Mouse (Mus musculus): ENCODE measurements around the gene Tmem25. TPM values are rescaled to one million over a fixed set of nuclear protein-coding genes. Genes with fewer than 3 reads are reported as not detected.

The Tmem25 gene
- polyA plus RNA-seq (2017; shearing (Covaris generic)), result not detected

GRCm38 (mm10) chr9:44799102-44799957 lies at the start of gene Tmem25:
TSS of gene Tmem25 (minus strand) at chr9:44799307.

GRCm38 (mm10) chr9:44802808-44803450 lies 3.8 kb upstream of the Tmem25 start, which contains the start of gene Ttc36:
TSS of gene Ttc36 (minus strand) at chr9:44803072.

GRCm38 (mm10) chr9:44767101-44768028 lies 31.7 kb downstream of the Tmem25 start, which contains the start of the genes Arcn1 and Ift46:
TSS of gene Arcn1 (minus strand) at chr9:44767845.
TSS of gene Ift46 (plus strand) at chr9:44767908.

Other genes with a start within 250 kb of the Tmem25 start
- gene Cxcr5, start 237.4 kb downstream of the Tmem25 start, polyA plus RNA-seq (2017; shearing (Covaris generic)), result 152 TPM
- 49.9 TPM for gene Ddx6, start 194.4 kb downstream of the Tmem25 start, polyA plus RNA-seq (2017; shearing (Covaris generic))
- not detected for gene Treh, start 126.1 kb downstream of the Tmem25 start, polyA plus RNA-seq (2017; shearing (Covaris generic))
- gene Phldb1, start 64.1 kb downstream of the Tmem25 start, polyA plus RNA-seq (2017; shearing (Covaris generic)), result 1.4 TPM
- gene Arcn1, start 31.5 kb downstream of the Tmem25 start, polyA plus RNA-seq (2017; shearing (Covaris generic)), result 157 TPM
- 43.3 TPM for gene Ift46, start 31.4 kb downstream of the Tmem25 start, polyA plus RNA-seq (2017; shearing (Covaris generic))
- not detected for gene Ttc36, start 3.8 kb upstream of the Tmem25 start, polyA plus RNA-seq (2017; shearing (Covaris generic))
- gene Kmt2a, start 82.0 kb upstream of the Tmem25 start, polyA plus RNA-seq (2017; shearing (Covaris generic)), result 40.8 TPM
- 307 TPM for gene Atp5l, start 121.4 kb upstream of the Tmem25 start, polyA plus RNA-seq (2017; shearing (Covaris generic))
- gene Ube4a, start 166.3 kb upstream of the Tmem25 start, polyA plus RNA-seq (2017; shearing (Covaris generic)), result 52.2 TPM
- gene Cd3g, start 181.1 kb upstream of the Tmem25 start, polyA plus RNA-seq (2017; shearing (Covaris generic)), result 1,480 TPM
- 967 TPM for gene Cd3d, start 182.5 kb upstream of the Tmem25 start, polyA plus RNA-seq (2017; shearing (Covaris generic))
- gene Cd3e, start 210.3 kb upstream of the Tmem25 start, polyA plus RNA-seq (2017; shearing (Covaris generic)), result 1,516 TPM
- gene Mpzl2, start 240.5 kb upstream of the Tmem25 start, polyA plus RNA-seq (2017; shearing (Covaris generic)), result 0.23 TPM

Measured in inflammation-experienced regulatory T-cells, adult 16 weeks (primary cell).